Mouse (Mus musculus): ENCODE data around the gene Rhoa. TPM values are rescaled to one million over a fixed set of nuclear protein-coding genes. Genes with fewer than 3 reads are reported as not detected.

Gene Rhoa
- polyA plus RNA-seq (2014; fragmentation: Illumina TruSeq; extraction: RNeasy Lipid Tissue Mini Kit (QIAGEN cat#74804); ENCODE audit: low read depth, low replicate concordance), result 213 TPM

GRCm38 (mm10) chr9:108305629-108306520 lies at the start of gene Rhoa, which contains the start of gene Tcta:
TSS of gene Rhoa (plus strand) at chr9:108306129.
TSS of gene Tcta (minus strand) at chr9:108306160.

GRCm38 (mm10) chr9:108263690-108264190 lies 42.2 kb upstream of the Rhoa start, which contains the start of gene Dag1:
TSS of gene Dag1 (minus strand) at chr9:108263958.

GRCm38 (mm10) chr9:108290016-108290750 lies 15.7 kb upstream of the Rhoa start, which contains the start of gene Nicn1:
TSS of gene Nicn1 (plus strand) at chr9:108290429.

GRCm38 (mm10) chr9:108296453-108297355 lies 9.2 kb upstream of the Rhoa start, which contains the start of gene Amt:
TSS of gene Amt (plus strand) at chr9:108296853.

GRCm38 (mm10) chr9:108338886-108339781 lies 33.2 kb downstream of the Rhoa start, which contains the start of gene Gpx1:
TSS of gene Gpx1 (plus strand) at chr9:108338903.

GRCm38 (mm10) chr9:108347540-108348289 lies 41.8 kb downstream of the Rhoa start, which contains the start of gene Usp4:
TSS of gene Usp4 (plus strand) at chr9:108347853.

Other genes starting within 250 kb of the Rhoa start
- gene Mst1, start 225.7 kb upstream of the Rhoa start, polyA plus RNA-seq (2014; fragmentation: Illumina TruSeq; extraction: RNeasy Lipid Tissue Mini Kit (QIAGEN cat#74804); ENCODE audit: low read depth, low replicate concordance), result not detected
- 79.7 TPM for gene Rnf123, start 222.8 kb upstream of the Rhoa start, polyA plus RNA-seq (2014; fragmentation: Illumina TruSeq; extraction: RNeasy Lipid Tissue Mini Kit (QIAGEN cat#74804); ENCODE audit: low read depth, low replicate concordance)
- gene Apeh, start 211.5 kb upstream of the Rhoa start, polyA plus RNA-seq (2014; fragmentation: Illumina TruSeq; extraction: RNeasy Lipid Tissue Mini Kit (QIAGEN cat#74804); ENCODE audit: low read depth, low replicate concordance), result 47.5 TPM
- gene Bsn, start 115.7 kb upstream of the Rhoa start, polyA plus RNA-seq (2014; fragmentation: Illumina TruSeq; extraction: RNeasy Lipid Tissue Mini Kit (QIAGEN cat#74804); ENCODE audit: low read depth, low replicate concordance), result not detected
- gene Dag1, start 42.2 kb upstream of the Rhoa start, polyA plus RNA-seq (2014; fragmentation: Illumina TruSeq; extraction: RNeasy Lipid Tissue Mini Kit (QIAGEN cat#74804); ENCODE audit: low read depth, low replicate concordance), result 197 TPM
- 25.6 TPM for gene Nicn1, start 15.7 kb upstream of the Rhoa start, polyA plus RNA-seq (2014; fragmentation: Illumina TruSeq; extraction: RNeasy Lipid Tissue Mini Kit (QIAGEN cat#74804); ENCODE audit: low read depth, low replicate concordance)
- 5.7 TPM for gene Amt, start 9.3 kb upstream of the Rhoa start, polyA plus RNA-seq (2014; fragmentation: Illumina TruSeq; extraction: RNeasy Lipid Tissue Mini Kit (QIAGEN cat#74804); ENCODE audit: low read depth, low replicate concordance)
- 65.8 TPM for gene Tcta, start within 50 bp of the Rhoa start, polyA plus RNA-seq (2014; fragmentation: Illumina TruSeq; extraction: RNeasy Lipid Tissue Mini Kit (QIAGEN cat#74804); ENCODE audit: low read depth, low replicate concordance)
- 131 TPM for gene Gpx1, start 32.8 kb downstream of the Rhoa start, polyA plus RNA-seq (2014; fragmentation: Illumina TruSeq; extraction: RNeasy Lipid Tissue Mini Kit (QIAGEN cat#74804); ENCODE audit: low read depth, low replicate concordance)
- gene Usp4, start 41.7 kb downstream of the Rhoa start, polyA plus RNA-seq (2014; fragmentation: Illumina TruSeq; extraction: RNeasy Lipid Tissue Mini Kit (QIAGEN cat#74804); ENCODE audit: low read depth, low replicate concordance), result 61.1 TPM
- 0.86 TPM for gene 1700102P08Rik, start 86.7 kb downstream of the Rhoa start, polyA plus RNA-seq (2014; fragmentation: Illumina TruSeq; extraction: RNeasy Lipid Tissue Mini Kit (QIAGEN cat#74804); ENCODE audit: low read depth, low replicate concordance)
- gene Ccdc36, start 122.4 kb downstream of the Rhoa start, polyA plus RNA-seq (2014; fragmentation: Illumina TruSeq; extraction: RNeasy Lipid Tissue Mini Kit (QIAGEN cat#74804); ENCODE audit: low read depth, low replicate concordance), result not detected
- gene BC048562, start 130.4 kb downstream of the Rhoa start, polyA plus RNA-seq (2014; fragmentation: Illumina TruSeq; extraction: RNeasy Lipid Tissue Mini Kit (QIAGEN cat#74804); ENCODE audit: low read depth, low replicate concordance), result not detected
- 13.9 TPM for gene Ccdc71, start 154.4 kb downstream of the Rhoa start, polyA plus RNA-seq (2014; fragmentation: Illumina TruSeq; extraction: RNeasy Lipid Tissue Mini Kit (QIAGEN cat#74804); ENCODE audit: low read depth, low replicate concordance)
- gene Klhdc8b, start 155.5 kb downstream of the Rhoa start, polyA plus RNA-seq (2014; fragmentation: Illumina TruSeq; extraction: RNeasy Lipid Tissue Mini Kit (QIAGEN cat#74804); ENCODE audit: low read depth, low replicate concordance), result 18.2 TPM
- gene Lamb2, start 173.6 kb downstream of the Rhoa start, polyA plus RNA-seq (2014; fragmentation: Illumina TruSeq; extraction: RNeasy Lipid Tissue Mini Kit (QIAGEN cat#74804); ENCODE audit: low read depth, low replicate concordance), result 225 TPM
- gene Usp19, start 184.5 kb downstream of the Rhoa start, polyA plus RNA-seq (2014; fragmentation: Illumina TruSeq; extraction: RNeasy Lipid Tissue Mini Kit (QIAGEN cat#74804); ENCODE audit: low read depth, low replicate concordance), result 100 TPM
- 78.2 TPM for gene Qars, start 201.6 kb downstream of the Rhoa start, polyA plus RNA-seq (2014; fragmentation: Illumina TruSeq; extraction: RNeasy Lipid Tissue Mini Kit (QIAGEN cat#74804); ENCODE audit: low read depth, low replicate concordance)
- gene Qrich1, start 210.7 kb downstream of the Rhoa start, polyA plus RNA-seq (2014; fragmentation: Illumina TruSeq; extraction: RNeasy Lipid Tissue Mini Kit (QIAGEN cat#74804); ENCODE audit: low read depth, low replicate concordance), result 50.0 TPM

Measured in heart, adult 10 weeks (tissue).